Mouse (Mus musculus) heart, adult 2 months (tissue): ENCODE measurements at regions not wholly inside any gene's neighbourhood (a gene's known extent, or its start where the extent isn't known, plus 50 kb on each side); places are given as distances from the start of the nearest gene placed in this dataset.

ENCODE experiments used
- CTCF ChIP-seq: fragments of 200-600 bp; IDR thresholded peaks from 2 replicates; pipeline ENCODE4 v1.8.1; 2022; ENCODE audit warnings: antibody characterized with exemption, mild to moderate bottlenecking, moderate library complexity
- EP300 ChIP-seq: fragments of 200-500 bp; IDR thresholded peaks from 2 replicates; pipeline ENCODE4 v1.6.1; 2011; ENCODE audit warnings: low read depth, low read length, control low read depth; ENCODE audit not compliant: insufficient read depth
- POLR2A ChIP-seq: fragments of 200-500 bp; IDR thresholded peaks from 2 replicates; pipeline ENCODE4 v1.6.1; 2011; ENCODE audit warnings: mild to moderate bottlenecking, low read depth, low read length, control low read depth; ENCODE audit not compliant: insufficient read depth

DNA sequence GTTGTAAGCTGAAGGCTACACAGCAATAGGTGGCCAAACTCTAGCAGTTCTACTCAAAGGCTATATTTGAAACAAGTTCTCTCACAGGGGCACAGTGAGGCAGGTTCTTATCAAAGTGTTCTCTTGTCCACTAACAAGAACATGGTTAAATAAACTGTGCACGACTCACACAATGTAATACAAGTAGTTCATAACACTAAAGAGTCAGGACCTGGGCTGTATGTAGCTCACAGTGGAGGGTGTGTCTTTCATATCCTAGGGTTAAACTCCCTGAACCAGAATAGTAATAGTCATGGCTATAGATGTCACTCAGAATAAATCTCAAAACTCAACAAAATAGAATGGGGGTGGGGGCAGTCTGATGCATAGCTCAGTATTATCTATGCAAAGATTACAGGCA is 182.7 kb downstream of the Rab11fip4 start:
- TF ChIP-seq CTCF = no peak
- no peak for TF ChIP-seq POLR2A
- TF ChIP-seq EP300 = no peak
